Mouse (Mus musculus) small intestine, adult 2 months (tissue): ENCODE results near the gene Gas1. TPM values are rescaled to one million over a fixed set of nuclear protein-coding genes. Genes with fewer than 3 reads are reported as not detected.

Experiments
- H3K27ac ChIP-seq: fragments of 200-500 bp; 2 replicates; pipeline ENCODE4 v1.5.1; 2012; ENCODE audit warnings: low read depth, low read length, control low read depth, inconsistent platforms; ENCODE audit not compliant: insufficient read depth
- H3K27me3 ChIP-seq: fragments of 200-500 bp; 2 replicates; pipeline ENCODE4 v1.6.1; 2012; ENCODE audit warnings: mild to moderate bottlenecking, moderate library complexity, low read length, inconsistent platforms; ENCODE audit not compliant: control insufficient read depth, insufficient read depth
- H3K36me3 ChIP-seq: fragments of 200-500 bp; 2 replicates; pipeline ENCODE4 v1.6.1; 2012; ENCODE audit warnings: mild to moderate bottlenecking, low read length, control low read depth, inconsistent platforms; ENCODE audit not compliant: control insufficient read depth, insufficient read depth
- H3K4me1 ChIP-seq: fragments of 200-500 bp; 2 replicates; pipeline ENCODE4 v1.6.1; 2012; ENCODE audit warnings: low read length, inconsistent platforms, mixed read lengths; ENCODE audit not compliant: control insufficient read depth, insufficient read depth, insufficient read length
- H3K4me3 ChIP-seq: fragments of 200-500 bp; 2 replicates; pipeline ENCODE4 v1.5.1; 2012; ENCODE audit warnings: low read depth, mild to moderate bottlenecking, control low read depth, inconsistent platforms, low read length, moderate library complexity
- CTCF ChIP-seq: fragments of 200-500 bp; IDR thresholded peaks from 2 replicates; pipeline ENCODE4 v1.5.1; 2012; ENCODE audit warnings: low read depth, mild to moderate bottlenecking, control low read depth, inconsistent platforms, low read length, moderate library complexity, mixed read lengths; ENCODE audit not compliant: insufficient replicate concordance, insufficient read length; ENCODE audit errors: extremely low read depth
- POLR2A ChIP-seq: fragments of 200-500 bp; IDR thresholded peaks from 2 replicates; pipeline ENCODE4 v1.6.1; 2012; ENCODE audit warnings: low read depth, mild to moderate bottlenecking, control low read depth, inconsistent platforms, low read length, moderate library complexity
- WGBS: fragments of 180-500 bp; shearing (Covaris S2); methylation state at CpG from one replicate; pipeline ENCODE4 v1.1.7; 2018; 5-methylcytosine and 5-hydroxymethylcytosine counted together
- polyA plus RNA-seq: library from polyadenylated mRNA; depleted of rRNA; stranded (reverse); fragments of >200 nt; gene quantifications from 2 replicates; pipeline ENCODE4 v1.2.3, GENCODE M21; 2012; rRNA removed

The Gas1 gene
- polyA plus RNA-seq: 61.6 and 63.6 TPM in 2 replicates

DNA sequence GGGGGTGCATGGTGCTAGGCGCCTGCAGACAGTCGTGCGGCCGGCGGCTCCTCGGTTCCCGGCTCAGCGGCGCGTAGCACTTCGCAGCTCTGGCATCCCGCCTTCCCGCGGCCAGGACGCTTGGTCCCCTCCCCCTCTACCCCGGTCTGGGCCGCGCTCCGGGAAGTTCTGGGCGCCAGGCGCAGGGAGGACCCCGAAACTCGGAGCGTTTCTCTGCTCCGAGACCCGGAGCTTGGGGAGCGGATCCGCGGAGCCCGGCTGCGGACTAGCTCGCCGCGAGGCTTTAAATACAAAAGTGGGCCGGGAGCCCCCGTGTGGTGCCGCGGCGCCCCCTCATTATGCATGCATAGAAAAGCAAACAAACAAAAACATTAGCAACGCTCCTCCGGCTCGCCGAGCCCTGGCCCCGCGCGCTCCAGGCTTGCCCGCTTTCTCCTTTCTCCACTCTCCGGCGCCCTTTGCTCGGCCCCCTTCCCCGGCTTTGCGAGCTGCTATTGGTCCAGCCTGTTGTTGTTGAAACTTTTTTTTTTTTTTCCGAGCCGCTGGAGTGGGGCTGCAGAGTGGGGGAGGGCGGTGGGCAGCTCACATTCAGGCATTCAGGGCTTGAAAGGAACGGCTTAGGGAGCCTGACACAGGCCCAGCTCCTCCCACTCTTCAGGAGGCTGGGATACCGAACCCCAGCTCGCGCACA is at the start of gene Gas1:
Gene Gas1 (minus strand): TSS at position 260 of the 691 bp plus-strand sequence.
- H3K4me3 ChIP-seq: peak within 1 kb of the TSS; percentile 60
- no peaks in the 10 kb centered on the region for H3K36me3 ChIP-seq
- peak within 1 kb of the TSS; percentile 56 for H3K27ac ChIP-seq
- 1% methylated on average over 59 of the region's 59 CpGs for WGBS
- peaks cover 3% of the 10 kb centered on the region; the same call in 1 of the 2 replicates for H3K4me1 ChIP-seq
- peaks cover 26% of the 10 kb centered on the region for H3K27me3 ChIP-seq
- no peak for TF ChIP-seq CTCF
- TF ChIP-seq POLR2A: no peak

- 20% methylated on average over 9 of the region's 9 CpGs for WGBS
Observed at GRCm38 (mm10) chr13:60226251-60226836, 49.2 kb upstream of the Gas1 start.

GRCm38 (mm10) chr13:60225736-60226135 is 48.6 kb upstream of the Gas1 start:
- no peak for TF ChIP-seq CTCF
- no peak for TF ChIP-seq POLR2A

More at GRCm38 (mm10) chr13:60226251-60226836, 49.2 kb upstream of the Gas1 start:
- no peak for TF ChIP-seq CTCF
- TF ChIP-seq POLR2A: no peak
- H3K4me1 ChIP-seq: no peaks in the 10 kb centered on the region; the same call in 1 of the 2 replicates
- H3K27me3 ChIP-seq: no peaks in the 10 kb centered on the region
- H3K4me3 ChIP-seq: no peak overlapping the region
- no peaks in the 10 kb centered on the region for H3K36me3 ChIP-seq
- H3K27ac ChIP-seq: no peak overlapping the region

DNA sequence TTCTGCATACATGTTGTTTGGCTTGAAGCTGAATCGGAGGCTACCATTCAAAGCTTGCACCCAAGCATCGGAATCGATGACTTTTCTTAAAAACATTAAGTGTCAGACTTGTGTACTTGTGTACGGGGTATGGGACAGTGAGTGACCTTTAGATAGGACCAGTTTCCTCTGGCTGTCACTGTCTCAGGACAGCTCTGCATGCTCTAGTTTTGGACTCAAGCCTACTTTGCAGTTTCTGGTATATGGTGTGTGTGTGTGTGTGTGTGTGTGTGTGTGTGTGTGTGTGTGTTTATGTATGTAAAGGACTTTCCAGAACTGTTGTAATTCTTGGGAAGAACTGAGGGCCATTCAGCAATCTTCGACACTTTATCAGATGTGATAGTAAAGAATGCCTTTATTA is 48.1 kb upstream of the Gas1 start:
- no peak overlapping the region for H3K27ac ChIP-seq
- TF ChIP-seq POLR2A: no peak
- no peak for TF ChIP-seq CTCF
- H3K27me3 ChIP-seq: no peaks in the 10 kb centered on the region
- H3K4me1 ChIP-seq: no peaks in the 10 kb centered on the region; the same call in 1 of the 2 replicates
- WGBS: 73% methylated on average over 5 of the region's 5 CpGs
- no peaks in the 10 kb centered on the region for H3K36me3 ChIP-seq
- no peak overlapping the region for H3K4me3 ChIP-seq

More at GRCm38 (mm10) chr13:60225736-60226135, 48.6 kb upstream of the Gas1 start:
- Histone ChIP-seq H3K27ac (no peak overlapping the region), H3K36me3 (no peaks in the 10 kb centered on the region), H3K4me1 (no peaks in the 10 kb centered on the region; the same call in 1 of the 2 replicates), H3K4me3 (no peak overlapping the region), H3K27me3 (no peaks in the 10 kb centered on the region)
- 10% methylated on average over 1 of the region's 1 CpGs for WGBS

DNA sequence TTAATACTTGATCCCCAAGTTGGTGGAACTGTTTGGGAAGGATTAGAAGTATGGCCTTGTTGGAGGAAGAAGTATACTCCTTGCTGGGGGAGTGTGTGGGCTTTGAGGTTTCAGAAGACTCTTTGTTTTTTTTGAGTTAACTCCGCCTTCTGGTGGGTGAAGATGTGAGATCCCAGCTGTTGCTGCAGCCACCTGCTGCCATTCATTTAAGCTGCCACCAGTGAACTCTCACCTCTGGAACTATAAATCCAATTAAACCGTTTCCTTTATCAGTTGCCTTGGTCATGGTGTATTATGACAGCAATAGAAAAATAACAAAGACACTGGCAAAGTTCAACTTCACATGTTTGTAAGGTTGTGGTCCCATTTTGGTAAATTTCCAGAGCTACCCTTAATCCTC is 46.6 kb upstream of the Gas1 start:
- H3K27ac ChIP-seq: no peak overlapping the region
- H3K4me3 ChIP-seq: no peak overlapping the region
- H3K4me1 ChIP-seq: no peaks in the 10 kb centered on the region; the same call in 1 of the 2 replicates
- H3K36me3 ChIP-seq: no peaks in the 10 kb centered on the region
- WGBS: 56% methylated on average over 2 of the region's 2 CpGs
- TF ChIP-seq POLR2A: no peak
- no peaks in the 10 kb centered on the region for H3K27me3 ChIP-seq

- 83% methylated on average over 11 of the region's 11 CpGs for WGBS
- TF ChIP-seq CTCF: no peak
- TF ChIP-seq POLR2A: no peak
- H3K36me3 ChIP-seq: no peaks in the 10 kb centered on the region
- H3K27ac ChIP-seq: no peak overlapping the region
- H3K27me3 ChIP-seq: no peaks in the 10 kb centered on the region
- H3K4me3 ChIP-seq: no peak overlapping the region
- H3K4me1 ChIP-seq: no peaks in the 10 kb centered on the region; the same call in 1 of the 2 replicates
Observed at GRCm38 (mm10) chr13:60222336-60222735, 45.2 kb upstream of the Gas1 start.

GRCm38 (mm10) chr13:60213896-60214295 is 36.7 kb upstream of the Gas1 start:
- H3K27ac ChIP-seq: no peak overlapping the region
- TF ChIP-seq CTCF: no peak
- H3K27me3 ChIP-seq: no peaks in the 10 kb centered on the region
- H3K4me3 ChIP-seq: no peak overlapping the region
- WGBS: 58% methylated on average over 7 of the region's 7 CpGs
- H3K36me3 ChIP-seq: no peaks in the 10 kb centered on the region
- no peaks in the 10 kb centered on the region for H3K4me1 ChIP-seq
